In the genomic region with DNA sequence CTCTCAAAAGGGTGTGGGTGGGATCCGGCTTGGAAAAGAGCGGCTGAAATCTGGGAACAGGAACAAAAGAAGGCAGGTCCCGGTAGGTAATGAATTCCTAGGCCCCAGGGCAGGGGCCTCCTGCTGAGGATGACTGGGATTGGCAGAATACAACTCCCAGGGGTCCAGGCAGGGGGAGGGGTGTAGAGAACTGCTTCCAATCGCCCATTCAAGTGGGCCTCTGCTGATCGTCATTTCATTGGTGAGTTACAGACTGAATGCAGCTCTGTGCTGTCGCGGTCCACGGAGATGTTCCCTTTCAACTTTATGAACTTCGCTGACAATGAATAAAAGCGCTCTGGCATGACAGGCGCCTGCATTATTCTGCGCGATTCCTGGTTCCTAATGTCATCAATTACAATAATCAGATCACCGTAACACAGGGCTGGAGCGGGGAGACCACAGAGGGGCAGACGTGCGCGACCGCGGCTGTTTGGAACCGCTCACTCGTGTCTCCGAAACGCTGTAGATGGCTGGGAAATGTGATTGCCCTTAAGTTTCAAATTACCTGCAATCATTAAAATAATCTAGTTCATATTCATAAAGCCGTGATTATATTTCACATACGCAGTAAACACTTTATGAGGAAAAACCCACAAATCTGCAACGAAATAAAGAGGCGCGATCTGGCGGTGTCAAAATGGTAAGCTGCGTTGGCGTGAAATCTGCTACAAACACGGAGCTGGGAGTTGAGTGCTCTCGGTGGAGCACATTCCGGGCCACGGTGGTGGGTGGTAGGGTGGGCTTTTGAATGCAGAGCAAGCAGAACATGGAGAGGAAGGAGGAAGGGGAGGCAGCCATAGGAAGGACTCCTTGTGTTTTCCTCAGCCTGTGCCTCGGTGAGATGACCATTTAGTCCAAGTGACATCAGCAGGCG, we compare ENCODE assay signal across 9 mouse cellular contexts.
DNase-seq lines count a peak whose midpoint lies in the region; ATAC-seq lines count a peak whose summit lies in the region.
"Had no signal": no experiment of that assay in that cellular context is flagged by ENCODE, and none has a peak within 500 bp of the region (broad histone marks: within the 10 kb centered on the region; RNA-seq: fewer than 3 reads in every experiment).

No protein-coding gene starts in this region.

- intact Hi-C loops in left cerebral cortex, postnatal 4 days (cut with DNase I): no loop called here

- H3K4me1 ChIP-seq in forebrain, embryonic 12.5 days: peaks cover 40% of the 10 kb centered on the region
- H3K4me1 ChIP-seq: megakaryocyte, embryonic 14.5 days had no signal

- 3% methylated on average over 38 of the region's 38 CpGs for WGBS in forebrain, embryonic 12.5 days

- H3K4me3 ChIP-seq in forebrain, embryonic 12.5 days (replicated peaks): peak overlapping the region; percentile 27
- H3K4me3 ChIP-seq: megakaryocyte, embryonic 14.5 days had no signal

- peak; percentile 74 for ATAC-seq in forebrain, embryonic 12.5 days (ENCODE audit: low FRiP score)
- no peak for ATAC-seq in frontal cortex, adult (ENCODE audit: low TSS enrichment)

- H3K27ac ChIP-seq in forebrain, embryonic 12.5 days: no peak overlapping the region

- H3K9ac ChIP-seq in forebrain, embryonic 12.5 days: no peak overlapping the region

- peak overlapping the region; percentile 54 for H3K4me2 ChIP-seq in forebrain, embryonic 12.5 days

- peaks cover 82% of the 10 kb centered on the region for H3K27me3 ChIP-seq in forebrain, embryonic 12.5 days

- no peaks in the 10 kb centered on the region for H3K36me3 ChIP-seq in forebrain, embryonic 12.5 days (replicated peaks)

- DNase-seq in heart, adult 11 months: peak; percentile 64
- no peak for DNase-seq in heart, adult 8-10 months (ENCODE audit: low spot score)
- peak; percentile 98 for DNase-seq in ES-CJ7 (ENCODE audit: low read depth, low spot score)
- DNase-seq in mesoderm, embryonic 11.5 days (ENCODE audit: low read depth, low spot score): peak; percentile 87
- no peak for DNase-seq in left cerebral cortex, postnatal 4 days
- no peak for DNase-seq in cerebellum, postnatal 25 days

- H3K9me3 ChIP-seq in forebrain, embryonic 12.5 days: no peaks in the 10 kb centered on the region

Comparison
In these comparisons a context has a peak if more than half of its experiments do, and no peak if none do; other contexts are left out.
1. DNase-seq: peak in heart, adult 11 months (single experiment), ES-CJ7 (single experiment) and mesoderm, embryonic 11.5 days (single experiment); none in heart, adult 8-10 months (single experiment), left cerebral cortex, postnatal 4 days (single experiment) and cerebellum, postnatal 25 days (0 of 2).